Mouse (Mus musculus): ENCODE data around the gene Rbbp4. TPM values are rescaled to one million over a fixed set of nuclear protein-coding genes. Genes with fewer than 3 reads are reported as not detected.

Rbbp4 gene
- polyA plus RNA-seq, 1 experiment: 6.1 TPM

DNA sequence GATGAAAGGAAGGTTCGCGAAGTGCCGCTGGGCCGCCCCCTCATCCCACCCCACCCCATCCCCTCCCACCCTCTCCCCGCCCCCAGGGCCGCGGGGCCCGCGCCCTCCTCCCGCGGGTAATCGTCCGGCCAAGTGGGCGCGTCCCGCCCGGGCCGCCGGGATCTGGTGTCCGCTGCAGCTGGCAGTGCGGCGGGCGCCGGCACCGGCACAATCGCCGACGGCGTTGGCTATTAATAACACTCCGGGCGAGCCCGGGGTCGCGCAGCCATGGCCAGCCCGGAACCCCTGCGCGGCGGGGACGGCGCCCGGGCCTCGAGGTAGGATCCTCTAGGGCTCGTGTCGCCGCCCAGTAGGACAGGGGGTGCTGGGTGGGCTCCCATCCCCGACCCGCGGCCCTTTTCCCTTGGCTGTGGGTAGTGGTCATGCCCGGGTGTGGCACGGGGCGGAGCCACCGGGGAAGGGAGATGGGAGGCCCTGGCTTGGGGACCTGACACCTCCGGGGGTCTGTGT, 47.6 kb downstream of the Rbbp4 start, which contains the start of gene Sync:
Sync (plus strand) TSS at position 146 of the 510 bp plus-strand sequence.
- Histone ChIP-seq H3K4me3 (ENCODE audit: low read depth, low read length) (peak within 1 kb of the TSS; percentile 63), H3K36me3 (ENCODE audit: control insufficient read depth, insufficient read depth, low read length) (no peaks in the 10 kb centered on the region), H3K27ac (ENCODE audit: insufficient read depth, low read depth, low read length) (no peak within 1 kb of the TSS), H3K27me3 (ENCODE audit: control insufficient read depth, insufficient read depth, low read length) (peaks cover 11% of the 10 kb centered on the region), H3K4me1 (ENCODE audit: control insufficient read depth, insufficient read depth, insufficient read length, low read length) (peaks cover 6% of the 10 kb centered on the region)
- WGBS: 2% methylated on average over 46 of the region's 53 CpGs
- TF ChIP-seq POLR2A (IDR thresholded peaks at IDR 0.05; ENCODE audit: low read depth, low read length): no peak
- TF ChIP-seq CTCF (IDR thresholded peaks at IDR 0.05; ENCODE audit: extremely low read depth, insufficient read length, insufficient replicate concordance, low read depth, low read length): no peak

DNA sequence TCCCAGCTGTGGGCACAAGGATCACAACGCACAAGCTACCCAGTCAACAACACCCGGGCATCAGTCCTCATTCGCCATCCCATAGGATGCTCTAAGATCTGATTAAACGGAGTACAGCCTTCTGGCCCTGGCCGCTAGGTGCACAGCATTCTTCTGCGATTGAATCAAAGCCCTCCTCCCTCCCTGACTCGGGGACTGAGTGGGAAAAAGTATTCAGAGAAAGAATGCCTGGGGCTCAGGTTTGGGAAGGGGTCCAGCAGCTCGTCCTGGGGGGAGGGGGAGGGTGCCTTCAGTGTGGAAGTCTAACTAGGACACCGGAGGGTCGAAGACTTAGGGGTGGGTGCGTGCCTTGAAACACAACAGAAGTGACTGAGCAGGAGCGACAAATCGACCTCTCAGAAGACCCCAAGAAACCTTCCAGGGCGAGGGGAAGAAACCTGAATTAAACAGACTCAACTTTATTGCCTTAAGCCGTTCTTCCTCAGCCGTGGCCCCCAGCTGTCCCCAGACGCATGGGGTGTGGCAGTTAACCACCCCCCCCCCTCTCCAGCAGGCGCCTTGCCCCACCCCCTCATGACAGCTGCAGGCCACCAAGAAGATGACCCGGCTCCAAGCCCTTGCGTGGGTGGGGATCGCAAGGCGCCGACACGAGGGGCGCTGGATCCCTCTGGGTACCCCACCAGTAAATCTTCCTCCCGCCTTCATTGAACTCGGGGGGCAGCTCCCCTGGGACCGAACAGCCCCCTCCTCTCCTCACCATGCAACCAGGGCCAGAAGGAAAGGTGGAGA, 48.3 kb downstream of the Rbbp4 start:
- Histone ChIP-seq H3K27me3 (ENCODE audit: control insufficient read depth, insufficient read depth, low read length) (peaks cover 11% of the 10 kb centered on the region), H3K4me1 (ENCODE audit: control insufficient read depth, insufficient read depth, insufficient read length, low read length) (peaks cover 6% of the 10 kb centered on the region), H3K4me3 (ENCODE audit: low read depth, low read length) (peak overlapping the region; percentile 63), H3K27ac (ENCODE audit: insufficient read depth, low read depth, low read length) (no peak overlapping the region), H3K36me3 (ENCODE audit: control insufficient read depth, insufficient read depth, low read length) (no peaks in the 10 kb centered on the region)
- TF ChIP-seq CTCF (IDR thresholded peaks at IDR 0.05; ENCODE audit: extremely low read depth, insufficient read length, insufficient replicate concordance, low read depth, low read length): no peak
- no peak for TF ChIP-seq POLR2A (IDR thresholded peaks at IDR 0.05; ENCODE audit: low read depth, low read length)
- WGBS: 3% methylated on average over 27 of the region's 28 CpGs

DNA sequence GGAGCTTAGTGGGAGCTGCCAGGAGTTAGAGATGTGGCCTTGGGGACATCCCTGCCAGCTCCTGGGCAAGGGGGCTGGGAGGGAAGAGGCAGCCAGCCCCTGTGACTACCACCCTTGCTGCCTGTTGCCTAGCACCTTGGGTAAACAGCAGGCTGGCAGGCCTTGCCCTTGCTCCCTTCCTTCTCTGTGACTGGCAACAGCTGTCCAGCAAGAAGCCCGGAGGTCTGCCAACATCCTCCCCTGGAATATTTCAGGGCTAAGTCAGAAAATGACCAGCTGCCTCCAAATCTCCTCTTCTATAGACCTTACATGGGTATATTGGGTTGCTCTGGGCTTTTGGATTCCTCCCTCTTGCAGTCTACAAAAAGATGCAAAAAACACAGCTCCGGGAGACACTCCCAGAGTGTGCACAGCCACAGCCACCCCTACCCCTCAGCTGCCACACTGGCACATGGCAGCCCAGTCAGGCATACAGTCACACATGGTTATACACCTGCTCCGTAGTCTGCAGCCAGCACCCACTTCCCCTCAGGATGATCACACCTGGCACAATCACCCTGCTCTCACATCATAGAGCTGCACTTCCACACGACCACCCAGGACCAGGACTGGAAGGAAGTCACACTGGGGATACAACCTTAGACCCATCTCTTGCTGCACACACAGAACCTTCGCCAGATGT, 49.0 kb downstream of the Rbbp4 start:
- TF ChIP-seq POLR2A (IDR thresholded peaks at IDR 0.05; ENCODE audit: low read depth, low read length) (no peak), CTCF (IDR thresholded peaks at IDR 0.05; ENCODE audit: extremely low read depth, insufficient read length, insufficient replicate concordance, low read depth, low read length) (no peak)
- H3K36me3 ChIP-seq (ENCODE audit: control insufficient read depth, insufficient read depth, low read length): no peaks in the 10 kb centered on the region
- H3K27ac ChIP-seq (ENCODE audit: insufficient read depth, low read depth, low read length): no peak overlapping the region
- WGBS: 39% methylated on average over 5 of the region's 5 CpGs
- H3K4me1 ChIP-seq (ENCODE audit: control insufficient read depth, insufficient read depth, insufficient read length, low read length): peaks cover 6% of the 10 kb centered on the region
- no peak overlapping the region for H3K4me3 ChIP-seq (ENCODE audit: low read depth, low read length)
- peaks cover 11% of the 10 kb centered on the region for H3K27me3 ChIP-seq (ENCODE audit: control insufficient read depth, insufficient read depth, low read length)

DNA sequence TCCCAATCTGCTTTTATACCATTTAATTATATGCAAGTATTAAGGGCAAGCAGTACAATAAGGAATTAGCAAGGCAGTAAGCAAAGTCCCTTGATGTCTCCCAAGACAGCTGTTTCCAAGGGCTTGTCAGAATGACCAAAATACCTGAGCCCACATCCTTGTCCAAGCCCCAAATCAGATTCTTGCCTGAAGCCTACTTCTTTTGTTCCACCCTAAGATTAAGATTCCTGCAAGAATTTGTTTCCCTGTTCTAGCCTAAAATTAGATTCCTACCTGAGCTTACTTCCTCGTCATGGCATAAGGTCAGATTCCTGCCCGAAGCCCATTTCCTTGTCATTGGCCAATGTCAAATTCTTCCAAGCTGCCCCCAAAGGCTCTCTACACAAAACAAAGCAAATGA, 50.5 kb downstream of the Rbbp4 start:
- WGBS: 87% methylated on average over 2 of the region's 2 CpGs
- Histone ChIP-seq H3K4me1 (ENCODE audit: control insufficient read depth, insufficient read depth, insufficient read length, low read length) (peaks cover 6% of the 10 kb centered on the region), H3K36me3 (ENCODE audit: control insufficient read depth, insufficient read depth, low read length) (no peaks in the 10 kb centered on the region), H3K27ac (ENCODE audit: insufficient read depth, low read depth, low read length) (no peak overlapping the region), H3K27me3 (ENCODE audit: control insufficient read depth, insufficient read depth, low read length) (peaks cover 11% of the 10 kb centered on the region), H3K4me3 (ENCODE audit: low read depth, low read length) (no peak overlapping the region)
- TF ChIP-seq POLR2A (IDR thresholded peaks at IDR 0.05; ENCODE audit: low read depth, low read length): no peak
- TF ChIP-seq CTCF (IDR thresholded peaks at IDR 0.05; ENCODE audit: extremely low read depth, insufficient read length, insufficient replicate concordance, low read depth, low read length): no peak

DNA sequence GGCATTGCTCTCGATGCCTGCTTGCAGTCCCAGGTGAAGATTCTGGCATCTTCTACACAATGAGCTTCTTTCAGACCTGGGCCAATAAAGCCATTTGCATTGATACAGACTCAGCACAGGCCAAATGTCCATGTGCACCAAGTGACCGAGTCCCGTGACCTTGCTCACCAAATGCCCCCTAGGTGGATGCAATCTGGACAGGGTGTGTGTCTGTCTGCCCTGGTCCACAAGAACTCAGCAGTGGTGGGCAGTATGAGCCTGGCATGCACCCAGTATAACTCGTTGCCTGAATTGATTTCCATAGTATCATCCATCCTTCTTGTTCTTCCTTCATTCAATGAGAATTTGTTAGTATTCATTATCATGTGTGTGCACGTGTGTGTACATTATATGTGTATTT, 51.9 kb downstream of the Rbbp4 start:
- peaks cover 6% of the 10 kb centered on the region for H3K4me1 ChIP-seq (ENCODE audit: control insufficient read depth, insufficient read depth, insufficient read length, low read length)
- TF ChIP-seq POLR2A (IDR thresholded peaks at IDR 0.05; ENCODE audit: low read depth, low read length): no peak
- TF ChIP-seq CTCF (IDR thresholded peaks at IDR 0.05; ENCODE audit: extremely low read depth, insufficient read length, insufficient replicate concordance, low read depth, low read length): no peak
- peaks cover 11% of the 10 kb centered on the region for H3K27me3 ChIP-seq (ENCODE audit: control insufficient read depth, insufficient read depth, low read length)
- 88% methylated on average over 5 of the region's 5 CpGs for WGBS
- H3K4me3 ChIP-seq (ENCODE audit: low read depth, low read length): no peak overlapping the region
- H3K27ac ChIP-seq (ENCODE audit: insufficient read depth, low read depth, low read length): no peak overlapping the region
- no peaks in the 10 kb centered on the region for H3K36me3 ChIP-seq (ENCODE audit: control insufficient read depth, insufficient read depth, low read length)

DNA sequence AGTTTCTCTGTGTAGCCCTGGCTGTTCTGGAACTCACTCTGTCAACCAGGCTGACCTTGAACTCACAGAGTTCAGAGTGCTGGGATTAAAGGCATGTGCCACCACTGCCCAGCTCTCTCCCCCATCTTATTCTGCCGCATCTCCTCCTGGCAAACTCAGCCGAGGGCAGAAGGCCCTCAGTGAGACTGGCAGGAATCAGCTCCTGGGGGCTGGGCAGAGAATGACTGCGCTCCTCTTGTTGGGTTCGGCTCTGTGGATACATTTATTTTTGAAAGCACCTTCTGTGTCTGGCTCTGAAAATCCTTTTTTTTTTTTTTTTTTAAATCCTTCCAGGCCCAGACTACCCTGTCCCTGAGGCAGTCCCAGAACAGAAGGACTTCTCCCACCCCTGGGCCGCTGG, 52.4 kb downstream of the Rbbp4 start:
- H3K4me1 ChIP-seq (ENCODE audit: control insufficient read depth, insufficient read depth, insufficient read length, low read length): peaks cover 5% of the 10 kb centered on the region
- peaks cover 11% of the 10 kb centered on the region for H3K27me3 ChIP-seq (ENCODE audit: control insufficient read depth, insufficient read depth, low read length)
- no peak overlapping the region for H3K4me3 ChIP-seq (ENCODE audit: low read depth, low read length)
- no peaks in the 10 kb centered on the region for H3K36me3 ChIP-seq (ENCODE audit: control insufficient read depth, insufficient read depth, low read length)
- WGBS: 87% methylated on average over 5 of the region's 5 CpGs
- H3K27ac ChIP-seq (ENCODE audit: insufficient read depth, low read depth, low read length): no peak overlapping the region
- TF ChIP-seq POLR2A (IDR thresholded peaks at IDR 0.05; ENCODE audit: low read depth, low read length): no peak

DNA sequence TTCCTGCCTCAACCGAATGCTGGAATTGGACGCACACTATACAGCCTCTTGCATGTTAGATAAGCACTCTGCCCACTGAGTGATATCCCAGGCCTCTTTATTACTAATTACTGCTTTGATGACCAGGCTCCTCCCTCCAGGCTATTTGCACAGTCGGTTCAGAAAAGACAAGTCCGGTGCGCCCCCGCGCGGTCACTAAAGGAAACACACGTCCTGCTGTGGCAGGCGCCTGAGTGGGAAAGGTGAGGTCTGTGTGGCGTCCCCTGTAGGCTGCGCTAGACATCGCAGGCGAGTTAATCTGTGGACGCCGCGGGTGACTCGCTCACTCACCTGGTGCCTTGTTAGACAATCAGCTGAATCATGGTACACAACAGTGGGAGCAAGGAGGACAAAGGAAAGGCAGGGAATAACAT, 58.7 kb downstream of the Rbbp4 start:
- no peak for TF ChIP-seq POLR2A (IDR thresholded peaks at IDR 0.05; ENCODE audit: low read depth, low read length)
- peak; percentile 99 for TF ChIP-seq CTCF (IDR thresholded peaks at IDR 0.05; ENCODE audit: extremely low read depth, insufficient read length, insufficient replicate concordance, low read depth, low read length)
- WGBS: under 1% methylated on average over 18 of the region's 18 CpGs
- Histone ChIP-seq H3K27ac (ENCODE audit: insufficient read depth, low read depth, low read length) (no peak overlapping the region), H3K4me3 (ENCODE audit: low read depth, low read length) (no peak overlapping the region), H3K27me3 (ENCODE audit: control insufficient read depth, insufficient read depth, low read length) (no peaks in the 10 kb centered on the region), H3K36me3 (ENCODE audit: control insufficient read depth, insufficient read depth, low read length) (no peaks in the 10 kb centered on the region), H3K4me1 (ENCODE audit: control insufficient read depth, insufficient read depth, insufficient read length, low read length) (peaks cover 10% of the 10 kb centered on the region; the same call in 1 of the 2 replicates)

Data from small intestine, adult 2 months (tissue).